ENCODE assay signal across 30 mouse cellular contexts in genomic region chr5:65305516-65305915, GRCm38 (mm10). TPM values are rescaled to one million over a fixed set of nuclear protein-coding genes. Genes with fewer than 3 reads are reported as not detected.
A peak's percentile ranks its signal among the peaks of the same experiment; 100 is the strongest.
DNase-seq lines count a peak whose midpoint lies in the region; ATAC-seq and TF ChIP-seq lines count a peak whose summit lies in the region.
"Had no signal": no experiment of that assay in that cellular context is flagged by ENCODE, and none has a peak within 500 bp of the region (broad histone marks: within the 10 kb centered on the region; RNA-seq: fewer than 3 reads in every experiment).

No protein-coding gene starts in this region.

- no peak for TF ChIP-seq CTCF in left cerebral cortex, adult 2 months (IDR thresholded peaks at IDR 0.05)

- H3K4me3 ChIP-seq in hindbrain, embryonic 15.5 days = no peak overlapping the region
- H3K4me3 ChIP-seq in hindbrain, embryonic 14.5 days (replicated peaks; ENCODE audit: low read length) = no peak overlapping the region
- H3K4me3 ChIP-seq in left cerebral cortex, adult 2 months = no peak overlapping the region
- H3K4me3 ChIP-seq: embryonic facial prominence, embryonic 13.5 days; forebrain, embryonic 10.5 days; heart, embryonic 10.5 days; heart, embryonic 15.5 days; hindbrain, embryonic 13.5 days; kidney, embryonic 15.5 days had no signal

- no peaks in the 10 kb centered on the region for H3K9me3 ChIP-seq in hindbrain, embryonic 15.5 days
- no peaks in the 10 kb centered on the region for H3K9me3 ChIP-seq in hindbrain, embryonic 14.5 days (ENCODE audit: control insufficient read depth, low read length)
- H3K9me3 ChIP-seq: embryonic facial prominence, embryonic 13.5 days; forebrain, embryonic 10.5 days; heart, embryonic 10.5 days; heart, embryonic 15.5 days; hindbrain, embryonic 13.5 days; kidney, embryonic 15.5 days had no signal

- ATAC-seq in hindbrain, embryonic 15.5 days (ENCODE audit: low FRiP score, low read depth) = no peak
- no peak for ATAC-seq in hindbrain, embryonic 14.5 days (ENCODE audit: low FRiP score)
- ATAC-seq: activated CD4-positive, CD25-positive, alpha-beta regulatory T cell, adult 4 months had no signal

- intact Hi-C loops in left cerebral cortex, adult 2 months (cut with DNase I) = no loop called here
- intact Hi-C loops in left cerebral cortex, postnatal 4 days (cut with DNase I) = no loop called here

- H3K4me2 ChIP-seq in hindbrain, embryonic 15.5 days = no peak overlapping the region
- no peak overlapping the region for H3K4me2 ChIP-seq in hindbrain, embryonic 14.5 days (replicated peaks)
- H3K4me2 ChIP-seq: embryonic facial prominence, embryonic 13.5 days; heart, embryonic 15.5 days; hindbrain, embryonic 13.5 days; kidney, embryonic 15.5 days had no signal

- peak overlapping the region; percentile 20; the same call in 1 of the 2 replicates for H3K27ac ChIP-seq in hindbrain, embryonic 15.5 days (replicated peaks)
- no peak overlapping the region for H3K27ac ChIP-seq in hindbrain, embryonic 14.5 days
- peak overlapping the region; percentile 24; the same call in 1 of the 2 replicates for H3K27ac ChIP-seq in left cerebral cortex, adult 2 months
- H3K27ac ChIP-seq: embryonic facial prominence, embryonic 13.5 days; forebrain, embryonic 10.5 days; heart, embryonic 10.5 days; heart, embryonic 15.5 days; hindbrain, embryonic 13.5 days; kidney, embryonic 15.5 days; liver, embryonic 14.5 days; macrophage had no signal

- no peaks in the 10 kb centered on the region for H3K4me1 ChIP-seq in hindbrain, embryonic 15.5 days (replicated peaks)
- no peaks in the 10 kb centered on the region for H3K4me1 ChIP-seq in hindbrain, embryonic 14.5 days (replicated peaks; ENCODE audit: control insufficient read depth, insufficient read depth, low read length)
- H3K4me1 ChIP-seq: embryonic facial prominence, embryonic 13.5 days; forebrain, embryonic 10.5 days; heart, embryonic 10.5 days; heart, embryonic 15.5 days; hindbrain, embryonic 13.5 days; kidney, embryonic 15.5 days had no signal

- no peak for DNase-seq in hindbrain, embryonic 14.5 days (ENCODE audit: low spot score)
- DNase-seq in left cerebral cortex, adult 2 months (ENCODE audit: extremely low spot score in 1 of 2, low spot score in 2 of 2) = no peak
- DNase-seq in left cerebral cortex, postnatal 4 days = no peak
- peak; percentile 44 for DNase-seq in brain, adult 2 months (ENCODE audit: low read depth, low spot score)
- peak; percentile 28 for DNase-seq in layer of hippocampus, adult 9-11 months
- no peak for DNase-seq in cerebellum, adult 11 months
- DNase-seq: adrenal gland, adult 2 months; adrenal gland, postnatal 36 days; B cell, adult 2 months; cerebellum, postnatal 10 days; kidney, adult 18-20 months; kidney, postnatal 25 days; liver; lung, adult 2 months; lung, postnatal 10 days; midbrain, embryonic 14.5 days; thymus, postnatal 4 days had no signal

- H3K9ac ChIP-seq in hindbrain, embryonic 15.5 days = no peak overlapping the region
- H3K9ac ChIP-seq in hindbrain, embryonic 14.5 days = no peak overlapping the region
- H3K9ac ChIP-seq: embryonic facial prominence, embryonic 13.5 days; heart, embryonic 15.5 days; hindbrain, embryonic 13.5 days; kidney, embryonic 15.5 days; liver, embryonic 14.5 days had no signal

- H3K36me3 ChIP-seq in hindbrain, embryonic 15.5 days = 0 out of 2 replicates have a peak, but pooled peaks cover 2% of the 10 kb centered on the region
- H3K36me3 ChIP-seq in hindbrain, embryonic 14.5 days (replicated peaks; ENCODE audit: control insufficient read depth, insufficient read depth) = peaks cover 15% of the 10 kb centered on the region; the same call in 1 of the 2 replicates

- H3K27me3 ChIP-seq in hindbrain, embryonic 15.5 days = no peaks in the 10 kb centered on the region
- H3K27me3 ChIP-seq in hindbrain, embryonic 14.5 days (ENCODE audit: control insufficient read depth, insufficient read depth, low read length) = no peaks in the 10 kb centered on the region
- H3K27me3 ChIP-seq: embryonic facial prominence, embryonic 13.5 days; heart, embryonic 15.5 days; hindbrain, embryonic 13.5 days; kidney, embryonic 15.5 days had no signal

- WGBS in hindbrain, embryonic 15.5 days = 71% methylated on average over 9 of the region's 9 CpGs
- WGBS in hindbrain, embryonic 14.5 days = 75% methylated on average over 9 of the region's 9 CpGs

RNA-seq across cellular contexts. Expression of gene Rfc1, which starts 30.0 kb away (rescaled TPM):
- 29.9 and 37.4 TPM in 2 replicates for polyA plus RNA-seq in hindbrain, embryonic 15.5 days (2015; fragmentation: Nextera tagmentation; extraction: Ambion mirVana)
- polyA plus RNA-seq in hindbrain, embryonic 14.5 days (2014; fragmentation: Nextera tagmentation; extraction: Ambion mirVana) = 33.4 and 37.4 TPM in 2 replicates
- 10 to 100 TPM; 27.7 to 28.0 TPM for total RNA-seq in left cerebral cortex, adult 2 months (2021)
- total RNA-seq in left cerebral cortex, postnatal 4 days (2021) = 10 to 100 TPM; 25.3 to 27.0 TPM

RNA-seq across cellular contexts. Expression of gene Klb, which starts 42.6 kb away (rescaled TPM):
- polyA plus RNA-seq in hindbrain, embryonic 15.5 days (2015; fragmentation: Nextera tagmentation; extraction: Ambion mirVana) = 0.08 and 0.32 TPM in 2 replicates
- polyA plus RNA-seq in hindbrain, embryonic 14.5 days (2014; fragmentation: Nextera tagmentation; extraction: Ambion mirVana) = 0.09 and 0.16 TPM in 2 replicates
- under 1 TPM; 0.33 to 0.54 TPM for total RNA-seq in left cerebral cortex, adult 2 months (2021)
- total RNA-seq in left cerebral cortex, postnatal 4 days (2021) = under 1 TPM; 0.28 to 0.38 TPM
- total RNA-seq: common myeloid progenitor, adult 5-6 weeks; granulocyte monocyte progenitor cell, adult 5-6 weeks; megakaryocyte-erythroid progenitor cell, adult 5-6 weeks had no signal
- polyA plus RNA-seq: activated CD4-positive, CD25-positive, alpha-beta regulatory T cell, adult 4 months; heart, embryonic 15.5 days; macrophage had no signal

Comparison
In these comparisons a context has a peak if more than half of its experiments do, and no peak if none do; other contexts are left out.
1. DNase-seq: peak in brain, adult 2 months (single experiment) and layer of hippocampus, adult 9-11 months (single experiment); none in hindbrain, embryonic 14.5 days (single experiment), left cerebral cortex, adult 2 months (0 of 2), left cerebral cortex, postnatal 4 days (single experiment) and cerebellum, adult 11 months (single experiment).